Mouse (Mus musculus): Measurements from ENCODE around the gene 4931428F04Rik.

DNA sequence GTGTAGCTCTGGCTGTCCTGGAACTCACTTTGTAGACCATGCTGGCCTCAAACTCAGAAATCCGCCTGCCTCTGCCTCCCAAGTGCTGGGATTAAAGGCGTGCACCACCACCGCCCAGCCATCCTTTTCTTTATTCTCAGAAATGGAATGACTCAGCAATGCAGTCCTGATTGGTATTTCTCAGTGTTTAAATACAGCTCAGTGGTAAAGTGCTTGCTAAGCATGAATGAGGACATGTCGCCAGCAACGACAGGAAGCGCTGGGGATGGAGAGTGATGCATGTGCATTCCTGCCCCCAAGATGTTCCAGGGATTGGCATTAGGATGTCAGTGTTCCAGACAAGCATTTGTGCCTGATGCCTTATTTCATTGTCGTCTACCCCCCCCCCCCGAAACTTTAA is 13.7 kb upstream of the 4931428F04Rik start:
- TF ChIP-seq CTCF (IDR thresholded peaks at IDR 0.05; ENCODE audit: low read depth, low read length) (no peak), POLR2A (IDR thresholded peaks at IDR 0.05; ENCODE audit: extremely low read depth, insufficient read depth, low read length) (no peak)
